Mouse (Mus musculus): ENCODE results near the gene Csf1. TPM values are rescaled to one million over a fixed set of nuclear protein-coding genes. Genes with fewer than 3 reads are reported as not detected.
A peak's percentile ranks its signal among the peaks of the same experiment; 100 is the strongest.

Csf1 gene
- polyA plus RNA-seq, 1 experiment from 2014 or later: 8.0 TPM

- H3K27ac ChIP-seq (ENCODE audit: low read depth, low read length): no peak overlapping the region
- H3K27me3 ChIP-seq (replicated peaks; ENCODE audit: control insufficient read depth, insufficient read depth, low read length): no peaks in the 10 kb centered on the region
- 0 out of 2 replicates have a peak, but pooled peaks have one; percentile 37 for ATAC-seq
- no peak overlapping the region for H3K4me2 ChIP-seq (ENCODE audit: low read length)
- H3K9me3 ChIP-seq (ENCODE audit: control insufficient read depth, low read length): no peaks in the 10 kb centered on the region
- no peaks in the 10 kb centered on the region for H3K4me1 ChIP-seq (ENCODE audit: control insufficient read depth, insufficient read depth, low read depth, low read length)
- no peak overlapping the region for H3K4me3 ChIP-seq (ENCODE audit: low read length)
- WGBS: 64% methylated on average over 8 of the region's 8 CpGs
- no peak overlapping the region for H3K9ac ChIP-seq (ENCODE audit: low read depth, low read length)
- no peaks in the 10 kb centered on the region for H3K36me3 ChIP-seq (ENCODE audit: control insufficient read depth, insufficient read depth, low read length)
Measured at GRCm38 (mm10) chr3:107768104-107768989, 8.1 kb upstream of the Csf1 start.

- ATAC-seq: no peak
- Histone ChIP-seq H3K27ac (ENCODE audit: low read depth, low read length) (no peak overlapping the region), H3K9me3 (ENCODE audit: control insufficient read depth, low read length) (no peaks in the 10 kb centered on the region), H3K4me1 (ENCODE audit: control insufficient read depth, insufficient read depth, low read depth, low read length) (no peaks in the 10 kb centered on the region), H3K36me3 (ENCODE audit: control insufficient read depth, insufficient read depth, low read length) (no peaks in the 10 kb centered on the region), H3K4me2 (ENCODE audit: low read length) (no peak overlapping the region), H3K4me3 (ENCODE audit: low read length) (no peak overlapping the region), H3K9ac (ENCODE audit: low read depth, low read length) (no peak overlapping the region), H3K27me3 (replicated peaks; ENCODE audit: control insufficient read depth, insufficient read depth, low read length) (no peaks in the 10 kb centered on the region)
- 81% methylated on average over 2 of the region's 2 CpGs for WGBS
Measured at GRCm38 (mm10) chr3:107766804-107767203, 6.5 kb upstream of the Csf1 start.

GRCm38 (mm10) chr3:107765979-107766378 is 5.7 kb upstream of the Csf1 start:
- Histone ChIP-seq H3K9me3 (ENCODE audit: control insufficient read depth, low read length) (no peaks in the 10 kb centered on the region), H3K9ac (ENCODE audit: low read depth, low read length) (no peak overlapping the region), H3K27me3 (replicated peaks; ENCODE audit: control insufficient read depth, insufficient read depth, low read length) (no peaks in the 10 kb centered on the region), H3K27ac (ENCODE audit: low read depth, low read length) (no peak overlapping the region), H3K4me2 (ENCODE audit: low read length) (no peak overlapping the region), H3K4me1 (ENCODE audit: control insufficient read depth, insufficient read depth, low read depth, low read length) (no peaks in the 10 kb centered on the region), H3K4me3 (ENCODE audit: low read length) (no peak overlapping the region), H3K36me3 (ENCODE audit: control insufficient read depth, insufficient read depth, low read length) (no peaks in the 10 kb centered on the region)
- no peak for ATAC-seq
- 83% methylated on average over 2 of the region's 2 CpGs for WGBS

DNA sequence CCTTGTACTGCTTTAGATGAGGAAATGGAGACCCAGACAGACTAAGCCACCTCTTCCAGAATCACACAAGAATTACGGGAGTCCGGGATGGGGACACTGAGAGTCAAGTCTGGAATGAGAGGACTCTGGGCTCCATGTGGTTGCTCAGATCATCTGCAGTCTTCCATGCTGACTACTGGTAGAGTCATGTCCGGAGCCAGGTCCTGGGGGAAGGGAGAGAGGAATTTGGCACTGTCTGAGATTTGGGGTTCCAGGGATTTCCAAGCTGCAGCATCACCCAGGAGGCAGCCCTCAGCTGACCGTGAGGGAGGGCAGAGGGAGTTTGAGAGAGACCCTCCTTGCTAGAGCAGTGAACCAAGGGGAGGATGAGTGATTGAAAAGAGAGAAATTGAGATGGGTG is 3.3 kb upstream of the Csf1 start:
- Histone ChIP-seq H3K4me3 (ENCODE audit: low read length) (no peak overlapping the region), H3K9ac (ENCODE audit: low read depth, low read length) (no peak overlapping the region), H3K27ac (ENCODE audit: low read depth, low read length) (no peak overlapping the region), H3K4me1 (ENCODE audit: control insufficient read depth, insufficient read depth, low read depth, low read length) (peaks cover 16% of the 10 kb centered on the region), H3K36me3 (ENCODE audit: control insufficient read depth, insufficient read depth, low read length) (no peaks in the 10 kb centered on the region), H3K27me3 (replicated peaks; ENCODE audit: control insufficient read depth, insufficient read depth, low read length) (no peaks in the 10 kb centered on the region), H3K4me2 (ENCODE audit: low read length) (no peak overlapping the region), H3K9me3 (ENCODE audit: control insufficient read depth, low read length) (no peaks in the 10 kb centered on the region)
- no peak for ATAC-seq
- 80% methylated on average over 4 of the region's 4 CpGs for WGBS

DNA sequence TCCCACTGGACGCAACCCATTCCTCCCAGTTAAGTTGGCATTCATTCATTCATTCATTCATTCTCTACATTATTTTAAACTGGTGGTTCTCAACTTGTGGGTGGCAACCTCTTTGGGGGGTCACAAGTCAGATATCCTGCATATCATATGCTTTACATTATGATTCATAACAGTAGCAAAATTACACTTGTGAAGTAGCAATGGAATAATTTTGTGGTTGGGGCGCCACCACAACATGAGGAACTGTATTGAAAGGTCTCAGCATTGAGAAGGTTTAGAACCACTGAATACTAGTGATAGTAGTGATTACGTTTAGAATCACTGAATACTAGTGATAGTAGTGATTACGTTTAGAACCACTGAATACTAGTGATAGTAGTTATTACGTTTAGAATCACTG is 1.2 kb upstream of the Csf1 start:
- no peak overlapping the region for H3K4me2 ChIP-seq (ENCODE audit: low read length)
- H3K9ac ChIP-seq (ENCODE audit: low read depth, low read length): no peak overlapping the region
- no peak overlapping the region for H3K4me3 ChIP-seq (ENCODE audit: low read length)
- H3K27me3 ChIP-seq (replicated peaks; ENCODE audit: control insufficient read depth, insufficient read depth, low read length): no peaks in the 10 kb centered on the region
- H3K36me3 ChIP-seq (ENCODE audit: control insufficient read depth, insufficient read depth, low read length): no peaks in the 10 kb centered on the region
- peaks cover 25% of the 10 kb centered on the region for H3K4me1 ChIP-seq (ENCODE audit: control insufficient read depth, insufficient read depth, low read depth, low read length)
- no peaks in the 10 kb centered on the region for H3K9me3 ChIP-seq (ENCODE audit: control insufficient read depth, low read length)
- ATAC-seq: no peak
- no peak overlapping the region for H3K27ac ChIP-seq (ENCODE audit: low read depth, low read length)
- WGBS: 93% methylated on average over 5 of the region's 5 CpGs

DNA sequence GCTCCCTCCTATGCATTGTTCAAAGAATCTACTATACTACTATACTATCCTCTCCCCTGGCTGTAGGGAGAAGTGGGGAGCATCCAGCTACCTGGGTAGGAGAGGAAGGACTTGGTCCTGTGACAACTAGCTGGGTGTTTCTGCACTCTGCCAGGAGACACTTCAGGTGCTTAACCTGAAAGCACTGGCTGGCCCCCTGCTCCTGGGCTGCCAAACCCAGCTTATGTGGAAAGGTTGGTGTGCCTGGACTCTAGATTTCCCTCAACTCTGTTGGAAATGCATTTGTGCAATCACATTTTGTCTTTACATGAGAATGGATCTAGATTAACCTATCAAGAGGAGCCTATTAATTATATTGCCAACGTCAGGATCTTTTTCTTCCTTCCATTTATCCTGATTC is 502 bp upstream of the Csf1 start:
- no peak; the same call in 1 of the 2 replicates for ATAC-seq
- Histone ChIP-seq H3K4me1 (ENCODE audit: control insufficient read depth, insufficient read depth, low read depth, low read length) (peaks cover 25% of the 10 kb centered on the region), H3K36me3 (ENCODE audit: control insufficient read depth, insufficient read depth, low read length) (no peaks in the 10 kb centered on the region), H3K27me3 (replicated peaks; ENCODE audit: control insufficient read depth, insufficient read depth, low read length) (no peaks in the 10 kb centered on the region), H3K4me3 (ENCODE audit: low read length) (no peak overlapping the region; the same call in 1 of the 2 replicates), H3K27ac (ENCODE audit: low read depth, low read length) (peak overlapping the region; percentile 85), H3K4me2 (ENCODE audit: low read length) (peak overlapping the region; percentile 95), H3K9me3 (ENCODE audit: control insufficient read depth, low read length) (no peaks in the 10 kb centered on the region), H3K9ac (ENCODE audit: low read depth, low read length) (peak overlapping the region; percentile 87; the same call in 1 of the 2 replicates)
- 28% methylated on average over 1 of the region's 1 CpGs for WGBS

DNA sequence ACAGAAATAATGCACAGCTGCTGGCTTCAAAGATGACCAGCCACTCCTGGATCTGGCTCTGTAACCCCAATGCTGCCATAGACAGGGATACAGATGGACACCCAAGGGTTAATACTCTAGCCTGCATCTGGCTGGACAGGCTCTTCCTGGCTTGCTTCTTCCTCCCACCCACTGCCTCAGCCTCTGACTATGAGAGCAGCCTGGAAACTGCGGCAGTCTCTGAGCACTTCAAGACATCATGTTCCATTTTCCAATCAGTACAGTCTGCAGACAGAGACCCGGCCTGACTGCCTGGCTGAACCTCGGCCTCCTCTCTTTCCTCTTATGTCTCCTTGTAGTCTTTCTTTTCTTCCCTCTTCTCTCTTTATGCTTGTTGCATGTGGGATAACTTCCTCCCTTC is 1.6 kb downstream of the Csf1 start:
- Histone ChIP-seq H3K27ac (ENCODE audit: low read depth, low read length) (0 out of 2 replicates have a peak overlapping the region, but pooled peaks have one; percentile 25), H3K4me2 (ENCODE audit: low read length) (peak overlapping the region; percentile 95), H3K4me3 (ENCODE audit: low read length) (peak overlapping the region; percentile 71), H3K9ac (ENCODE audit: low read depth, low read length) (peak overlapping the region; percentile 87), H3K36me3 (ENCODE audit: control insufficient read depth, insufficient read depth, low read length) (no peaks in the 10 kb centered on the region), H3K27me3 (replicated peaks; ENCODE audit: control insufficient read depth, insufficient read depth, low read length) (no peaks in the 10 kb centered on the region), H3K9me3 (ENCODE audit: control insufficient read depth, low read length) (no peaks in the 10 kb centered on the region), H3K4me1 (ENCODE audit: control insufficient read depth, insufficient read depth, low read depth, low read length) (peaks cover 25% of the 10 kb centered on the region)
- ATAC-seq: no peak
- 27% methylated on average over 3 of the region's 3 CpGs for WGBS

GRCm38 (mm10) chr3:107758176-107758575 is 2.1 kb downstream of the Csf1 start:
- H3K36me3 ChIP-seq (ENCODE audit: control insufficient read depth, insufficient read depth, low read length): no peaks in the 10 kb centered on the region
- no peaks in the 10 kb centered on the region for H3K9me3 ChIP-seq (ENCODE audit: control insufficient read depth, low read length)
- no peak overlapping the region; the same call in 1 of the 2 replicates for H3K9ac ChIP-seq (ENCODE audit: low read depth, low read length)
- no peak for ATAC-seq
- no peaks in the 10 kb centered on the region for H3K27me3 ChIP-seq (replicated peaks; ENCODE audit: control insufficient read depth, insufficient read depth, low read length)
- H3K27ac ChIP-seq (ENCODE audit: low read depth, low read length): no peak overlapping the region
- peak overlapping the region; percentile 95 for H3K4me2 ChIP-seq (ENCODE audit: low read length)
- no peak overlapping the region for H3K4me3 ChIP-seq (ENCODE audit: low read length)
- 83% methylated on average over 2 of the region's 2 CpGs for WGBS
- peaks cover 25% of the 10 kb centered on the region for H3K4me1 ChIP-seq (ENCODE audit: control insufficient read depth, insufficient read depth, low read depth, low read length)

DNA sequence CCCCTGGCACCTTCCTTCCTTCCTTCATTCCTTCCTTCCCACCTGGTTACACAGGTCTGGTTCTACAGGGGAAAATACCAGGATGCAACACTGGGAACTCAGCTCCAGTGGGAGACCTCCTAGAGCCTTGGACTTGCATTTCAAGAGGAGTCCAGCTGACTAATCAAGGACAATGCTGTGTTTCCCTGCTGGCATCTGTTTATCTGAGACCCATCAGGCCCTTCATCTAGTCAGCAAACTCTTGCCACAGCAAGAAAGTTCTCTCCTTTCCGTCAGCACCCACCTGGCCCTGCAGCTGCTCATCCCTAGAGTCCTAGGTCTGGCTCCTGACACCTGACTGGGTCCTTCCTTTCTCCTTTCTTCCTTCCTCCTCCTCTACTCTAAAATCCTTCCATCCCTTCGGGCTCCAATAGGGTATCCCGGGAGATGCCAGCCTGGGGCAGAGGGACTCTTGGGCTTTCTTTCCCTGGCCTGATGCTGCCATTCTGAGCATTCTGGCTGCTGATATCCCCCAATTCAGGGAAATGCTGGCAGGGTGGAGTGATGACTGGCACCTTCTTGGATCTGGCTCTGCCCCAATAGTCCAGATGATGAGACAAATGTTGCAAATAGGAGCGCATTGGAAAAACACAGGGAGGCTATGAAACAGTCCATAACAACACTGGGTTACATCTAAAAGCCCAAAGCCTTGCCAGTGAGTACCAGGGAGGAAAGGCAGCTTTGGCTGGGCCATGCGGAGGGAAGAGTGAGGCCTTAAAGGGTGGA is 2.7 kb downstream of the Csf1 start:
- H3K9ac ChIP-seq (ENCODE audit: low read depth, low read length): no peak overlapping the region
- peaks cover 25% of the 10 kb centered on the region for H3K4me1 ChIP-seq (ENCODE audit: control insufficient read depth, insufficient read depth, low read depth, low read length)
- no peak for ATAC-seq
- no peaks in the 10 kb centered on the region for H3K36me3 ChIP-seq (ENCODE audit: control insufficient read depth, insufficient read depth, low read length)
- no peaks in the 10 kb centered on the region for H3K27me3 ChIP-seq (replicated peaks; ENCODE audit: control insufficient read depth, insufficient read depth, low read length)
- WGBS: 60% methylated on average over 5 of the region's 5 CpGs
- H3K4me2 ChIP-seq (ENCODE audit: low read length): peak overlapping the region; percentile 95
- H3K9me3 ChIP-seq (ENCODE audit: control insufficient read depth, low read length): no peaks in the 10 kb centered on the region
- no peak overlapping the region for H3K4me3 ChIP-seq (ENCODE audit: low read length)
- no peak overlapping the region for H3K27ac ChIP-seq (ENCODE audit: low read depth, low read length)
